In the genomic region with DNA sequence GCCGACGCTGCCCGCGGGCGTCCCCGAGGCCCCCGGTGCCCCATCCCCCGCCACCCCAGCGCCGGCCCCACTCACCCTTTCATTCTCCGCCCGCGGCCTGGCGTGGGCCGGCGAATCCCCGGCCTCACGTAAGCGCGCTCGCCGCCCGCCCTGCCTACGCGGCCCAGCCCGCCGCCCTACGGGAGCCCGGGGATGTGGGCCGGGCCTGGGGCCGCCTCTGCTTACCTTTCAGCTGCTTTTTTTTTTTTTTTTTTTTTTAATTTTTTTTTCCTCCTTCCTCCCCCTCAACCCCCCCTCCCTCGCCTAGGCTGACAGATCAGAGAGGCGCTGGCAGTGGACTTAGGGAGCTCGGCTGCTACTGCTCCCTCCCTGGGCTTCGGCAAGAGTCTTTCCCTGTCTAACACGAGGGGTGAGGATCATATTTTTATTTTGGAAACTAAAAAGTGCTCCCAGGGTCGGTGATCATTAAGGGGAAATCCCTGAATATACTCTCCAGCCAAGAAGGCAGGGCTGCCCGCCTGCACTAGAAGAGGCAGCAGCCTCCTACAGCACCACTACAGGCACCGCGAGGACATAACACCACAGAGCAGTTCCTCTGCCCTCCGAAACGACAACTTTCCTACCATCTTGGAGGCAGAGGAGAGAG, we compare ENCODE assay signal across 8 mouse cellular contexts. TPM values are rescaled to one million over a fixed set of nuclear protein-coding genes. Genes with fewer than 3 reads are reported as not detected.
DNase-seq lines count a peak whose midpoint lies in the region; ATAC-seq and TF ChIP-seq lines count a peak whose summit lies in the region.

Ino80d (minus strand) TSS at position 532 of the 646 bp plus-strand sequence.

- TF ChIP-seq EP300 in CH12.LX (IDR thresholded peaks at IDR 0.05; ENCODE audit: low read length): no peak

- dilution Hi-C loops in CH12.LX (cut with MboI; ENCODE audit: extremely low pct_ligation_motif_present, extremely low pct_unique_long_range_greater_than_20kb, low sequenced_read_pairs): no loop called here

- in situ Hi-C loops in CH12.LX (cut with MboI; ENCODE audit: low pct_ligation_motif_present, low pct_unique_long_range_greater_than_20kb, low sequenced_read_pairs): no loop called here

- DNase-seq in CH12.LX (ENCODE audit: extremely low read depth): peak; percentile 93
- DNase-seq in c-Kit-positive CD71-positive TER-119-negative erythroid progenitor cells, embryonic 14.5 days (ENCODE audit: low read depth): peak; percentile 70
- DNase-seq in forebrain, embryonic 11.5 days (ENCODE audit: low spot score): peak; percentile 86
- DNase-seq in kidney, postnatal 36 days: peak; percentile 81 to 83

- ATAC-seq in forebrain, embryonic 11.5 days (replicated peaks; ENCODE audit: low FRiP score): peak; percentile 90
- peak; percentile 87 for ATAC-seq in heart, embryonic 16.5 days (replicated peaks; ENCODE audit: extremely low read depth, insufficient read depth, low FRiP score)
- peak; percentile 80 for ATAC-seq in liver, embryonic 16.5 days (ENCODE audit: low read depth)
- ATAC-seq in neural tube, embryonic 13.5 days (ENCODE audit: low read depth): peak; percentile 93

- peak within 1 kb of the TSS; percentile 74 to 86 (median 76) for H3K4me3 ChIP-seq in CH12.LX (replicated peaks in 1 of 3; ENCODE audit: low read depth in 2 of 3, low read length in 2 of 3, poor library complexity in 1 of 3)
- H3K4me3 ChIP-seq in forebrain, embryonic 11.5 days (ENCODE audit: low read depth, low read length): peak within 1 kb of the TSS; percentile 95
- H3K4me3 ChIP-seq in heart, embryonic 16.5 days (ENCODE audit: low read length): peak within 1 kb of the TSS; percentile 91
- peak within 1 kb of the TSS; percentile 90 for H3K4me3 ChIP-seq in liver, embryonic 16.5 days (ENCODE audit: low read depth, low read length)
- peak within 1 kb of the TSS; percentile 94 for H3K4me3 ChIP-seq in neural tube, embryonic 13.5 days
- peak within 1 kb of the TSS; percentile 84 for H3K4me3 ChIP-seq in testis, adult 2 months (ENCODE audit: control insufficient read depth, low read depth, low read length)

- no peaks in the 10 kb centered on the region for H3K27me3 ChIP-seq in CH12.LX (replicated peaks)
- no peaks in the 10 kb centered on the region for H3K27me3 ChIP-seq in forebrain, embryonic 11.5 days (ENCODE audit: control insufficient read depth, insufficient read depth, low read length)
- no peaks in the 10 kb centered on the region for H3K27me3 ChIP-seq in heart, embryonic 16.5 days (ENCODE audit: control insufficient read depth, insufficient read depth, low read length)
- no peaks in the 10 kb centered on the region for H3K27me3 ChIP-seq in liver, embryonic 16.5 days (ENCODE audit: control insufficient read depth, insufficient read depth, low read depth, low read length)
- H3K27me3 ChIP-seq in neural tube, embryonic 13.5 days: no peaks in the 10 kb centered on the region
- no peaks in the 10 kb centered on the region for H3K27me3 ChIP-seq in testis, adult 2 months (ENCODE audit: control insufficient read depth, insufficient read depth, low read length)

- peak in 1 of 2 experiments; percentile 62; a peak in 3 of 4 replicates for TF ChIP-seq CTCF in CH12.LX (conservative IDR thresholded peaks at IDR 0.05 in 1 of 2, IDR thresholded peaks at IDR 0.05 in 1 of 2; ENCODE audit: low read depth in 2 of 2, low read length in 2 of 2)
- TF ChIP-seq CTCF in testis, adult 2 months (IDR thresholded peaks at IDR 0.05; ENCODE audit: control insufficient read depth, insufficient read depth, insufficient replicate concordance, low read depth, low read length): peak; percentile 46; the same call in 1 of the 2 replicates

- 1% methylated on average over 20 of the region's 42 CpGs for WGBS in forebrain, embryonic 11.5 days
- under 1% methylated on average over 35 of the region's 42 CpGs for whole genome bisulfite sequencing in heart, embryonic 16.5 days
- 0% methylated on average over 34 of the region's 42 CpGs for WGBS in liver, embryonic 16.5 days (ENCODE audit: insufficient replicate concordance)
- WGBS in neural tube, embryonic 13.5 days: under 1% methylated on average over 32 of the region's 42 CpGs

- no peaks in the 10 kb centered on the region for H3K9me3 ChIP-seq in CH12.LX (replicated peaks; ENCODE audit: low read length)
- no peaks in the 10 kb centered on the region for H3K9me3 ChIP-seq in forebrain, embryonic 11.5 days (ENCODE audit: control insufficient read depth, low read length)
- H3K9me3 ChIP-seq in heart, embryonic 16.5 days (replicated peaks; ENCODE audit: control insufficient read depth, low read length): no peaks in the 10 kb centered on the region
- H3K9me3 ChIP-seq in liver, embryonic 16.5 days (replicated peaks; ENCODE audit: control insufficient read depth, low read length): no peaks in the 10 kb centered on the region
- H3K9me3 ChIP-seq in neural tube, embryonic 13.5 days: no peaks in the 10 kb centered on the region

- peak within 1 kb of the TSS; percentile 95 for H3K27ac ChIP-seq in CH12.LX (ENCODE audit: insufficient read depth, low read depth)
- H3K27ac ChIP-seq in forebrain, embryonic 11.5 days (ENCODE audit: low read depth, low read length): peak within 1 kb of the TSS; percentile 97
- peak within 1 kb of the TSS; percentile 99 for H3K27ac ChIP-seq in heart, embryonic 16.5 days (ENCODE audit: low read length)
- peak within 1 kb of the TSS; percentile 98 for H3K27ac ChIP-seq in liver, embryonic 16.5 days (ENCODE audit: low read length)
- peak within 1 kb of the TSS; percentile 99 for H3K27ac ChIP-seq in neural tube, embryonic 13.5 days (replicated peaks)
- peak within 1 kb of the TSS; percentile 89 for H3K27ac ChIP-seq in testis, adult 2 months (ENCODE audit: control insufficient read depth, insufficient read depth, low read depth, low read length)

- H3K4me1 ChIP-seq in CH12.LX (ENCODE audit: control insufficient read depth in 1 of 2, insufficient read depth in 2 of 2): peaks cover 16 to 37% of the 10 kb centered on the region in 2 experiments
- H3K4me1 ChIP-seq in forebrain, embryonic 11.5 days (replicated peaks; ENCODE audit: control insufficient read depth, insufficient read depth, low read length): peaks cover 3% of the 10 kb centered on the region; the same call in 1 of the 2 replicates
- H3K4me1 ChIP-seq in heart, embryonic 16.5 days (ENCODE audit: control insufficient read depth, insufficient read depth, low read length): peaks cover 15% of the 10 kb centered on the region
- peaks cover 18% of the 10 kb centered on the region for H3K4me1 ChIP-seq in liver, embryonic 16.5 days (ENCODE audit: control insufficient read depth, low read depth, low read length)
- peaks cover 57% of the 10 kb centered on the region for H3K4me1 ChIP-seq in neural tube, embryonic 13.5 days (replicated peaks)
- H3K4me1 ChIP-seq in testis, adult 2 months (ENCODE audit: control insufficient read depth, insufficient read depth, low read length): peaks cover 7% of the 10 kb centered on the region

- peaks cover 72% of the 10 kb centered on the region for H3K79me2 ChIP-seq in CH12.LX (replicated peaks; ENCODE audit: control insufficient read depth, extremely low read depth, insufficient read depth, poor library complexity, severe bottlenecking)

- H3K9ac ChIP-seq in CH12.LX (ENCODE audit: insufficient read depth, low read depth): peak within 1 kb of the TSS; percentile 100
- H3K9ac ChIP-seq in forebrain, embryonic 11.5 days (ENCODE audit: low read length): peak within 1 kb of the TSS; percentile 100
- peak within 1 kb of the TSS; percentile 100 for H3K9ac ChIP-seq in heart, embryonic 16.5 days (ENCODE audit: low read length)
- H3K9ac ChIP-seq in liver, embryonic 16.5 days (ENCODE audit: low read depth, low read length): peak within 1 kb of the TSS; percentile 99
- H3K9ac ChIP-seq in neural tube, embryonic 13.5 days: peak within 1 kb of the TSS; percentile 100

- H3K4me2 ChIP-seq in CH12.LX (ENCODE audit: insufficient read depth, low read depth, poor library complexity, severe bottlenecking): peak within 1 kb of the TSS; percentile 94
- H3K4me2 ChIP-seq in forebrain, embryonic 11.5 days (ENCODE audit: low read depth, low read length, severe bottlenecking): peak within 1 kb of the TSS; percentile 85
- peak within 1 kb of the TSS; percentile 70 for H3K4me2 ChIP-seq in heart, embryonic 16.5 days (ENCODE audit: low read depth, low read length)
- peak within 1 kb of the TSS; percentile 81 for H3K4me2 ChIP-seq in liver, embryonic 16.5 days (ENCODE audit: low read depth, low read length)
- peak within 1 kb of the TSS; percentile 65 for H3K4me2 ChIP-seq in neural tube, embryonic 13.5 days

- peak; percentile 77 for TF ChIP-seq POLR2A in CH12.LX (IDR thresholded peaks at IDR 0.05; ENCODE audit: low read depth, low read length)
- TF ChIP-seq POLR2A in testis, adult 2 months (IDR thresholded peaks at IDR 0.05; ENCODE audit: control insufficient read depth, low read depth, low read length): peak; percentile 53; the same call in 1 of the 2 replicates

- peak; percentile 3 for TF ChIP-seq RAD21 in CH12.LX (IDR thresholded peaks at IDR 0.05; ENCODE audit: low read depth, low read length)

- peaks cover 9 to 19% of the 10 kb centered on the region in 2 experiments for H3K36me3 ChIP-seq in CH12.LX (replicated peaks in 1 of 2; ENCODE audit: control insufficient read depth in 1 of 2, insufficient read depth in 1 of 2, low read length in 1 of 2)
- H3K36me3 ChIP-seq in forebrain, embryonic 11.5 days (ENCODE audit: control insufficient read depth, insufficient read depth, low read length): no peaks in the 10 kb centered on the region
- H3K36me3 ChIP-seq in heart, embryonic 16.5 days (ENCODE audit: control insufficient read depth, insufficient read depth): peaks cover 9% of the 10 kb centered on the region; the same call in 1 of the 2 replicates
- peaks cover 11% of the 10 kb centered on the region for H3K36me3 ChIP-seq in liver, embryonic 16.5 days (ENCODE audit: control insufficient read depth, insufficient read depth)
- peaks cover 11% of the 10 kb centered on the region for H3K36me3 ChIP-seq in neural tube, embryonic 13.5 days
- 0 out of 2 replicates have a peak, but pooled peaks cover 1% of the 10 kb centered on the region for H3K36me3 ChIP-seq in testis, adult 2 months (ENCODE audit: control insufficient read depth, insufficient read depth, low read length)

TF ChIP-seq in CH12.LX, 34 proteins besides CTCF, POLR2A, EP300 and RAD21 (continues in another document):
- TF ChIP-seq ELF1 (IDR thresholded peaks at IDR 0.05; ENCODE audit: low read depth, low read length) (no peak), MEF2A (IDR thresholded peaks at IDR 0.05; ENCODE audit: borderline replicate concordance, low read depth, low read length) (peak; percentile 32; the same call in 1 of the 2 replicates), USF1 (IDR thresholded peaks at IDR 0.05; ENCODE audit: low read depth, low read length) (no peak)

RNA-seq across cellular contexts. Expression of gene Ino80d, which starts in this region (rescaled TPM):
- total RNA-seq in CH12.LX (2012; rRNA removed) (5.8 and 6.0 TPM in 2 replicates), CH12.LX (2014; rRNA removed) (3.4 and 4.6 TPM in 2 replicates)
- polyA plus RNA-seq in CH12.LX (2012; ENCODE audit: insufficient read length, low read depth): 3.8 and 4.5 TPM in 2 replicates
- polyA plus RNA-seq in forebrain, embryonic 11.5 days (2014; fragmentation: Nextera tagmentation; extraction: Ambion mirVana): 12.3 and 12.6 TPM in 2 replicates
- 8.0 and 9.4 TPM in 2 replicates for polyA plus RNA-seq in heart, embryonic 16.5 days (2015; fragmentation: Nextera tagmentation; extraction: Ambion mirVana)
- 4.5 and 4.9 TPM in 2 replicates for polyA plus RNA-seq in liver, embryonic 16.5 days (2015; fragmentation: Nextera tagmentation; extraction: Ambion mirVana)
- polyA plus RNA-seq in neural tube, embryonic 13.5 days (2015; fragmentation: Nextera tagmentation; extraction: Ambion mirVana): 9.5 and 12.4 TPM in 2 replicates
- polyA plus RNA-seq in testis, adult 2 months (2012; rRNA removed): 6.4 and 6.5 TPM in 2 replicates

Comparison
In these comparisons a context has a peak if more than half of its experiments do, and no peak if none do; other contexts are left out.
1. Peak in every context shown above with its lines: DNase-seq, ATAC-seq, H3K4me3 ChIP-seq and H3K27ac ChIP-seq.